ENCODE assay signal across 8 mouse cellular contexts in the genomic region with DNA sequence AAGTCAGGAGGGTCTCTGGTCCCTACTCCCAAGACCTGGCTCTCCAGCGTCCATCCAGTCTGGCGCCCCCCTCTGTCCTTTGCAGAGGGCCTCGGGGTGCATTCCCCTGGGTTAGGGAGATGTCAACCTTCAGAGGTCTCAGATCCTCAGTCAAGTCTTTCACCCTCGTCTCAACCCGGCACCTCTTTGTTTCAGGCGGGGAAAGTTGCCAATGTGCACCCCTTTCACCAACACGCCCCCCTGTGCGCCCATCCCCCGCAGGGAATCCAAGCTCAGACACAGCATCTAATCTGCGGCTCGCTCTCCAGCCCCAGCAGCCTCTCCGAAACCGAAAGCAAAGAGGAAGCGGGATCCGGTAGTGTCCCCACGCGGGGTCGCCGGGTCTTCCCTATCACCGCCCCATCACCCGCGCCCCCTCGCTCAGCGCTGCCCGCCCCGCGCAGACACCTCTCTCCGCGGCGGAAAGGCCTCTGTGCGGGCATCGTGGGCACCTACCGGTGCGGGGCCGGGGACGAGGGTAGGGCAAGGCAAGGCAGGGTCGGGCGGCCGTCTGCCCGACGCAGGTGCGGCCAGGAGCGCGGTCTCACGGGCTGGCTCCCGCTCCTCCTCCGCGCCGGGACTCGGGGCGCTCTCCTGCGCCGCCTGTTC. TPM values are rescaled to one million over a fixed set of nuclear protein-coding genes. Genes with fewer than 3 reads are reported as not detected.
DNase-seq lines count a peak whose midpoint lies in the region; ATAC-seq and TF ChIP-seq lines count a peak whose summit lies in the region.

No protein-coding gene starts in this region.

- intact Hi-C loops in heart, postnatal 10 days (cut with DNase I) = loop anchor here (2.0 kb wide), 1 partner anchor 88 kb away; no protein-coding TSS in a partner anchor

- no peaks in the 10 kb centered on the region for H3K79me2 ChIP-seq in CH12.LX (replicated peaks; ENCODE audit: control insufficient read depth, extremely low read depth, insufficient read depth, poor library complexity, severe bottlenecking)

- H3K4me3 ChIP-seq in CH12.LX (replicated peaks in 1 of 3; ENCODE audit: low read depth in 2 of 3, low read length in 2 of 3, poor library complexity in 1 of 3) = peak overlapping the region; percentile 52 to 88 (median 84)
- peak overlapping the region; percentile 93 for H3K4me3 ChIP-seq in forebrain, embryonic 12.5 days (replicated peaks)
- peak overlapping the region; percentile 93 for H3K4me3 ChIP-seq in lung, embryonic 14.5 days (ENCODE audit: low read depth, low read length)
- peak overlapping the region; percentile 96 for H3K4me3 ChIP-seq in neural tube, embryonic 15.5 days (replicated peaks)

- no peak for TF ChIP-seq POLR2A in CH12.LX (IDR thresholded peaks at IDR 0.05; ENCODE audit: low read depth, low read length)

- H3K4me2 ChIP-seq in CH12.LX (ENCODE audit: insufficient read depth, low read depth, poor library complexity, severe bottlenecking) = peak overlapping the region; percentile 63
- H3K4me2 ChIP-seq in forebrain, embryonic 12.5 days = peak overlapping the region; percentile 65
- H3K4me2 ChIP-seq in lung, embryonic 14.5 days = peak overlapping the region; percentile 90
- peak overlapping the region; percentile 94 for H3K4me2 ChIP-seq in neural tube, embryonic 15.5 days

- no peak; the same call in none of the 2 replicates for TF ChIP-seq RAD21 in CH12.LX (IDR thresholded peaks at IDR 0.05; ENCODE audit: low read depth, low read length)

- H3K27ac ChIP-seq in CH12.LX (ENCODE audit: insufficient read depth, low read depth) = no peak overlapping the region
- peak overlapping the region; percentile 79 for H3K27ac ChIP-seq in forebrain, embryonic 12.5 days
- no peak overlapping the region for H3K27ac ChIP-seq in lung, embryonic 14.5 days (ENCODE audit: low read depth)
- H3K27ac ChIP-seq in neural tube, embryonic 15.5 days (replicated peaks) = peak overlapping the region; percentile 91

- 2% methylated on average over 44 of the region's 53 CpGs for WGBS in forebrain, embryonic 12.5 days
- under 1% methylated on average over 51 of the region's 53 CpGs for WGBS in lung, embryonic 14.5 days
- WGBS in neural tube, embryonic 15.5 days = under 1% methylated on average over 51 of the region's 53 CpGs

- peak; percentile 80 for ATAC-seq in forebrain, embryonic 12.5 days (ENCODE audit: low FRiP score)
- peak; percentile 64 for ATAC-seq in lung, embryonic 14.5 days (ENCODE audit: insufficient read depth)
- peak; percentile 81 for ATAC-seq in neural tube, embryonic 15.5 days (ENCODE audit: low FRiP score)

- no peaks in the 10 kb centered on the region for H3K9me3 ChIP-seq in CH12.LX (replicated peaks; ENCODE audit: low read length)
- no peaks in the 10 kb centered on the region for H3K9me3 ChIP-seq in forebrain, embryonic 12.5 days
- H3K9me3 ChIP-seq in lung, embryonic 14.5 days (ENCODE audit: low read depth, low read length) = no peaks in the 10 kb centered on the region
- H3K9me3 ChIP-seq in neural tube, embryonic 15.5 days (replicated peaks) = no peaks in the 10 kb centered on the region

- in situ Hi-C loops in CH12.LX (cut with MboI; ENCODE audit: low pct_ligation_motif_present, low pct_unique_long_range_greater_than_20kb, low sequenced_read_pairs) = loop anchor here (5.0 kb wide), 1 partner anchor 84 kb away; no protein-coding TSS in a partner anchor

- H3K36me3 ChIP-seq in CH12.LX (replicated peaks in 1 of 2; ENCODE audit: control insufficient read depth in 1 of 2, insufficient read depth in 1 of 2, low read length in 1 of 2) = no peaks in the 10 kb centered on the region
- H3K36me3 ChIP-seq in forebrain, embryonic 12.5 days (replicated peaks) = no peaks in the 10 kb centered on the region
- no peaks in the 10 kb centered on the region for H3K36me3 ChIP-seq in lung, embryonic 14.5 days (ENCODE audit: insufficient read depth)
- H3K36me3 ChIP-seq in neural tube, embryonic 15.5 days = no peaks in the 10 kb centered on the region

- DNase-seq in CH12.LX (ENCODE audit: extremely low read depth) = peak; percentile 62
- peak; percentile 75 for DNase-seq in brain, adult 2 months (ENCODE audit: low read depth, low spot score)
- peak; percentile 36 to 52 for DNase-seq in heart, postnatal 10 days
- DNase-seq in kidney, postnatal 36 days = peak; percentile 43 to 68
- DNase-seq in lung, embryonic 14.5 days = peak; percentile 62
- peak; percentile 65 for DNase-seq in thymus, postnatal 0 days (ENCODE audit: low spot score)

- H3K27me3 ChIP-seq in CH12.LX (replicated peaks) = peaks cover 3% of the 10 kb centered on the region
- peaks cover 13% of the 10 kb centered on the region; the same call in 1 of the 2 replicates for H3K27me3 ChIP-seq in forebrain, embryonic 12.5 days
- 0 out of 2 replicates have a peak, but pooled peaks cover 4% of the 10 kb centered on the region for H3K27me3 ChIP-seq in lung, embryonic 14.5 days (ENCODE audit: insufficient read depth, low read length)
- no peaks in the 10 kb centered on the region for H3K27me3 ChIP-seq in neural tube, embryonic 15.5 days (replicated peaks)

- dilution Hi-C loops in CH12.LX (cut with MboI; ENCODE audit: extremely low pct_ligation_motif_present, extremely low pct_unique_long_range_greater_than_20kb, low sequenced_read_pairs) = no loop called here

- peaks cover 0 to 19% of the 10 kb centered on the region in 2 experiments; a peak in 2 of 4 replicates for H3K4me1 ChIP-seq in CH12.LX (ENCODE audit: control insufficient read depth in 1 of 2, insufficient read depth in 2 of 2)
- peaks cover 7% of the 10 kb centered on the region for H3K4me1 ChIP-seq in forebrain, embryonic 12.5 days
- no peaks in the 10 kb centered on the region for H3K4me1 ChIP-seq in lung, embryonic 14.5 days (ENCODE audit: insufficient read depth)
- H3K4me1 ChIP-seq in neural tube, embryonic 15.5 days = peaks cover 29% of the 10 kb centered on the region

- TF ChIP-seq CTCF in CH12.LX (conservative IDR thresholded peaks at IDR 0.05 in 1 of 2, IDR thresholded peaks at IDR 0.05 in 1 of 2; ENCODE audit: low read depth in 2 of 2, low read length in 2 of 2) = peak in 1 of 2 experiments; percentile 56; a peak in 2 of 4 replicates
- peak; percentile 57 for TF ChIP-seq CTCF in lung, embryonic 14.5 days (IDR thresholded peaks at IDR 0.05; ENCODE audit: low read depth)

- peak overlapping the region; percentile 38 for H3K9ac ChIP-seq in CH12.LX (ENCODE audit: insufficient read depth, low read depth)
- peak overlapping the region; percentile 90 for H3K9ac ChIP-seq in forebrain, embryonic 12.5 days
- peak overlapping the region; percentile 70 for H3K9ac ChIP-seq in lung, embryonic 14.5 days
- H3K9ac ChIP-seq in neural tube, embryonic 15.5 days (replicated peaks) = peak overlapping the region; percentile 96

- no peak for TF ChIP-seq EP300 in CH12.LX (IDR thresholded peaks at IDR 0.05; ENCODE audit: low read length)

TF ChIP-seq in CH12.LX, 34 proteins besides CTCF, POLR2A, EP300 and RAD21:
- no peak; the same call in 1 of the 2 replicates for TF ChIP-seq UBTF (IDR thresholded peaks at IDR 0.05; ENCODE audit: low read depth, low read length)
- 0 out of 2 replicates have a peak, but pooled peaks have one; percentile 14 for TF ChIP-seq MXI1 (IDR thresholded peaks at IDR 0.05; ENCODE audit: low read depth, low read length)
- TF ChIP-seq CHD2 (IDR thresholded peaks at IDR 0.05; ENCODE audit: low read length) = peak; percentile 61; the same call in 1 of the 2 replicates
- no peak for TF ChIP-seq ELF1 (IDR thresholded peaks at IDR 0.05; ENCODE audit: low read depth, low read length)
- TF ChIP-seq SMC3 (IDR thresholded peaks at IDR 0.05; ENCODE audit: low read depth, low read length) = peak; percentile 37
- peak; percentile 59; the same call in 1 of the 2 replicates for TF ChIP-seq IRF4 (IDR thresholded peaks at IDR 0.05; ENCODE audit: low read depth, low read length)
- no peak for TF ChIP-seq PAX5 (IDR thresholded peaks at IDR 0.05; ENCODE audit: low read length)
TF ChIP-seq in CH12.LX: peak in this region for 4.

RNA-seq across cellular contexts. Expression of gene Tmem229b, which starts 0.8 kb away (rescaled TPM):
- 41.7 and 45.0 TPM in 2 replicates for total RNA-seq in CH12.LX (2012; rRNA removed)
- 64.4 and 66.5 TPM in 2 replicates for total RNA-seq in CH12.LX (2014; rRNA removed)
- polyA plus RNA-seq in CH12.LX (2012; ENCODE audit: insufficient read length, low read depth) = 125 and 129 TPM in 2 replicates
- polyA plus RNA-seq in forebrain, embryonic 12.5 days (2016; fragmentation: Nextera tagmentation; extraction: Ambion mirVana) = 16.7 and 18.4 TPM in 2 replicates
- total RNA-seq in heart, postnatal 10 days (2021) = 1 to 10 TPM; 3.4 to 6.7 TPM
- polyA plus RNA-seq in lung, embryonic 14.5 days (2014; fragmentation: Nextera tagmentation; extraction: Ambion mirVana) = 5.6 and 5.7 TPM in 2 replicates
- 62.5 and 65.9 TPM in 2 replicates for polyA plus RNA-seq in neural tube, embryonic 15.5 days (2015; fragmentation: Nextera tagmentation; extraction: Ambion mirVana)
- 27.5 and 27.7 TPM in 2 replicates for polyA plus RNA-seq in thymus, postnatal 0 days (2015; fragmentation: Nextera tagmentation; extraction: Ambion mirVana)

RNA-seq across cellular contexts. Expression of gene Plekhh1, which starts 22.4 kb away (rescaled TPM):
- total RNA-seq in CH12.LX (2012; rRNA removed) (0.92 and 1.9 TPM in 2 replicates), CH12.LX (2014; rRNA removed) (0.27 and 0.31 TPM in 2 replicates)
- polyA plus RNA-seq in CH12.LX (2012; ENCODE audit: insufficient read length, low read depth) = 0.69 and 0.75 TPM in 2 replicates
- 5.6 and 6.1 TPM in 2 replicates for polyA plus RNA-seq in forebrain, embryonic 12.5 days (2016; fragmentation: Nextera tagmentation; extraction: Ambion mirVana)
- total RNA-seq in heart, postnatal 10 days (2021) = 10 to 100 TPM in 1 of 2 experiments, 1 to 10 TPM in 1; 6.7 to 19.2 TPM
- 3.9 and 5.2 TPM in 2 replicates for polyA plus RNA-seq in lung, embryonic 14.5 days (2014; fragmentation: Nextera tagmentation; extraction: Ambion mirVana)
- 2.0 and 2.7 TPM in 2 replicates for polyA plus RNA-seq in neural tube, embryonic 15.5 days (2015; fragmentation: Nextera tagmentation; extraction: Ambion mirVana)
- polyA plus RNA-seq in thymus, postnatal 0 days (2015; fragmentation: Nextera tagmentation; extraction: Ambion mirVana) = 0.33 and 0.46 TPM in 2 replicates

Comparison
In these comparisons a context has a peak if more than half of its experiments do, and no peak if none do; other contexts are left out.
1. H3K27ac ChIP-seq: peak in forebrain, embryonic 12.5 days (single experiment) and neural tube, embryonic 15.5 days (single experiment); none in CH12.LX (single experiment) and lung, embryonic 14.5 days (single experiment).
2. H3K9ac ChIP-seq: peak in every context shown above with its lines; median percentile 96 in neural tube, embryonic 15.5 days; 90 in forebrain, embryonic 12.5 days; 70 in lung, embryonic 14.5 days; 38 in CH12.LX.
3. Peak in every context shown above with its lines, with median percentiles within 50 percentile points of each other: DNase-seq, H3K4me2 ChIP-seq, H3K4me3 ChIP-seq and ATAC-seq.